Mouse (Mus musculus) myocyte (in vitro differentiated cells): ENCODE data around the gene 4930579F01Rik. TPM values are rescaled to one million over a fixed set of nuclear protein-coding genes. Genes with fewer than 3 reads are reported as not detected.

Experiments used
- H3K27me3 ChIP-seq: one replicate; pipeline ENCODE4 v1.6.1; 2011; ENCODE audit not compliant: control insufficient read depth, insufficient read depth, insufficient read length
- H3K36me3 ChIP-seq: one replicate; pipeline ENCODE4 v1.6.1; 2011; ENCODE audit not compliant: control insufficient read depth, insufficient read depth
- H3K4me2 ChIP-seq: one replicate; pipeline ENCODE4 v1.6.1; 2011; ENCODE audit warnings: low read depth, control low read depth
- H3K4me3 ChIP-seq: one replicate; pipeline ENCODE4 v1.5.1; 2011; ENCODE audit warnings: mild to moderate bottlenecking, control low read depth, moderate library complexity
- H3K79me2 ChIP-seq: one replicate; pipeline ENCODE4 v1.6.1; 2011; ENCODE audit not compliant: control insufficient read depth, insufficient read depth
- H3ac ChIP-seq: one replicate; pipeline ENCODE4 v1.6.1; 2011; ENCODE audit not compliant: control insufficient read depth, insufficient read length
- CEBPB ChIP-seq: IDR thresholded peaks from 2 replicates; pipeline ENCODE4 v1.6.1; 2011; ENCODE audit warnings: mild to moderate bottlenecking, moderate library complexity; ENCODE audit not compliant: poor library complexity, insufficient read depth, severe bottlenecking
- E2F4 ChIP-seq: IDR thresholded peaks from one replicate; pipeline ENCODE4 v1.6.1; 2011; ENCODE audit warnings: mild to moderate bottlenecking, control low read depth, moderate library complexity; ENCODE audit not compliant: insufficient read depth
- MAX ChIP-seq: IDR thresholded peaks from one replicate; pipeline ENCODE4 v1.6.1; 2011; ENCODE audit warnings: low read depth, mild to moderate bottlenecking, control low read depth
- MYOD1 ChIP-seq, 3 experiments: IDR thresholded peaks; one replicate each; pipeline ENCODE4 v1.6.1; 2011; ENCODE audit warnings: control low read depth in 2 of 3, low read depth in 2 of 3, mild to moderate bottlenecking in 2 of 3, moderate library complexity in 1 of 3; ENCODE audit not compliant: insufficient read length in 2 of 3, control insufficient read depth in 1 of 3
- MYOG ChIP-seq, 3 experiments: IDR thresholded peaks; one replicate each; pipeline ENCODE4 v1.6.1; 2011; ENCODE audit warnings: control low read depth in 2 of 3, low read depth in 2 of 3, mild to moderate bottlenecking in 2 of 3; ENCODE audit not compliant: insufficient read length in 2 of 3, control insufficient read depth in 1 of 3, insufficient read depth in 1 of 3
- POLR2A ChIP-seq: IDR thresholded peaks from one replicate; pipeline ENCODE4 v1.6.1; 2011; ENCODE audit warnings: low read depth, mild to moderate bottlenecking, control low read depth, moderate library complexity; ENCODE audit not compliant: insufficient read length
- POLR2AphosphoS2 ChIP-seq: IDR thresholded peaks from one replicate; pipeline ENCODE4 v1.6.1; 2011; ENCODE audit warnings: low read depth, control low read depth; ENCODE audit not compliant: insufficient read length
- REST ChIP-seq: IDR thresholded peaks from one replicate; pipeline ENCODE4 v1.6.1; 2011; ENCODE audit warnings: mild to moderate bottlenecking, control low read depth, moderate library complexity; ENCODE audit not compliant: insufficient read depth, insufficient read length
- SRF ChIP-seq: IDR thresholded peaks from one replicate; pipeline ENCODE4 v1.6.1; 2011; ENCODE audit warnings: low read depth; ENCODE audit not compliant: control insufficient read depth, insufficient read length
- TCF12 ChIP-seq: IDR thresholded peaks from one replicate; pipeline ENCODE4 v1.6.1; 2011; ENCODE audit warnings: mild to moderate bottlenecking, control low read depth; ENCODE audit not compliant: poor library complexity, insufficient read depth, severe bottlenecking
- TCF3 ChIP-seq: IDR thresholded peaks from one replicate; pipeline ENCODE4 v1.6.1; 2011; ENCODE audit warnings: low read depth, control low read depth; ENCODE audit not compliant: insufficient read length
- USF1 ChIP-seq: IDR thresholded peaks from one replicate; pipeline ENCODE4 v1.6.1; 2011; ENCODE audit warnings: low read depth, mild to moderate bottlenecking, control low read depth, moderate library complexity
- polyA plus RNA-seq: library from polyadenylated mRNA; unstranded; fragments of >200 nt; fragmentation: generic; extraction: Trizol; gene quantifications from one replicate; pipeline ENCODE4 v1.2.1, GENCODE M21; 2012; ENCODE audit warnings: missing spikeins

Gene 4930579F01Rik
- polyA plus RNA-seq, 1 experiment = not detected

DNA sequence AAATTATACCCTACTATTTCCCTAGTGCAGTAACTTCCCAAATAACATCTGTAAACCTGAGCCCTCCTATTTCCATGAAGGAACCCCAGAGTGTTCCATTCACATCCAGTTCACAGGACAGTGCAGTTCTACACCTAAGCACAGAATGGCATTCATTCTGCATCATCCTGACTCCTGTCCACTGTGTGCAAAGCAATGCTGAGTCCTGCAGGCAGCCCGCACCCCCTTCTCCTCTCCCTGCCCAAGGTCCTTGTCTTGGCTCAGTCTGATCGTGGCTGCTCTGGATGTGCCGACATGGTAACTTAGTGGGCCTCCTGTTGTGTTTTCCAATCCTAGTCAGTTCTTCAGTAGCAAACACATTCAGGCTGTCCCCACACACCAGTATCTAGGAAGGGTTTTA is 36.6 kb upstream of the 4930579F01Rik start:
- no peak for TF ChIP-seq POLR2A
- no peak for TF ChIP-seq TCF3
- no peak for TF ChIP-seq E2F4
- TF ChIP-seq MAX = no peak
- no peak for TF ChIP-seq USF1
- TF ChIP-seq REST = no peak
- no peak for TF ChIP-seq POLR2AphosphoS2
- TF ChIP-seq SRF = no peak
- H3K4me3 ChIP-seq = no peak overlapping the region
- peaks cover 40% of the 10 kb centered on the region for H3K36me3 ChIP-seq
- no peaks in the 10 kb centered on the region for H3K27me3 ChIP-seq
- no peak overlapping the region for H3ac ChIP-seq
- H3K4me2 ChIP-seq = no peak overlapping the region
- H3K79me2 ChIP-seq = no peaks in the 10 kb centered on the region

DNA sequence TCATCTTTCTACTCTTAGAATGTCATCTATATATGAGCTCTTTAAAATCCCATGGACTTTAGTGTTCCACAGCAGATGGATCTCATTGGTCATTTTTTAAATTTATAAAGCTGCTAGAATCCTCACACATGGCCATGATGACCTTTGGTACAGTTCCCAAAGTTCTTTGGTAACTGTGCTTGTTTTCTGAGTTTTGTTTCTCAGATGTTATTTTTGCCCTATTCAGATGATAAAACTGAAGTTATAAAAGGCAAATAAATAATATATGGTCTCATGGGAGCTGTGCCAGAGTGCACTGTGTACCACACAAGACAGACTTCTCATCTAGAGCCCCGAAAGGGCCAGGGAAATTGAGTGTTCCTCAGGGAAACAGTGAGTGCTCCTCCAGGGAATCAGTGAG is 35.8 kb upstream of the 4930579F01Rik start:
- Histone ChIP-seq H3K4me2 (no peak overlapping the region), H3K79me2 (no peaks in the 10 kb centered on the region), H3K36me3 (peaks cover 47% of the 10 kb centered on the region), H3ac (no peak overlapping the region), H3K4me3 (no peak overlapping the region), H3K27me3 (no peaks in the 10 kb centered on the region)
- TF ChIP-seq MYOD1 (IDR thresholded peaks at IDR 0.05; ENCODE audit: control insufficient read depth in 1 of 3, insufficient read length in 2 of 3, low read depth in 2 of 3) (no peak), MAX (no peak), SRF (no peak), POLR2A (no peak), CEBPB (no peak), REST (no peak), USF1 (no peak), POLR2AphosphoS2 (no peak), TCF3 (no peak), TCF12 (no peak), MYOG (IDR thresholded peaks at IDR 0.05; ENCODE audit: control insufficient read depth in 1 of 3, insufficient read depth in 1 of 3, insufficient read length in 2 of 3, low read depth in 2 of 3) (no peak)

GRCm38 (mm10) chr3:138227782-138228181 is 34.2 kb upstream of the 4930579F01Rik start:
- TF ChIP-seq E2F4 = no peak
- no peak for TF ChIP-seq TCF12
- no peak for TF ChIP-seq MYOG (IDR thresholded peaks at IDR 0.05; ENCODE audit: control insufficient read depth in 1 of 3, insufficient read depth in 1 of 3, insufficient read length in 2 of 3, low read depth in 2 of 3)
- TF ChIP-seq SRF = no peak
- TF ChIP-seq MAX = no peak
- TF ChIP-seq TCF3 = no peak
- no peak for TF ChIP-seq REST
- TF ChIP-seq USF1 = no peak
- no peak for TF ChIP-seq POLR2A
- Histone ChIP-seq H3K4me3 (no peak overlapping the region), H3K36me3 (peaks cover 47% of the 10 kb centered on the region), H3K4me2 (no peak overlapping the region), H3K27me3 (no peaks in the 10 kb centered on the region), H3K79me2 (no peaks in the 10 kb centered on the region), H3ac (no peak overlapping the region)

GRCm38 (mm10) chr3:138227082-138227481 is 33.5 kb upstream of the 4930579F01Rik start:
- H3ac ChIP-seq = no peak overlapping the region
- no peak overlapping the region for H3K4me2 ChIP-seq
- no peak overlapping the region for H3K4me3 ChIP-seq
- H3K79me2 ChIP-seq = no peaks in the 10 kb centered on the region
- no peaks in the 10 kb centered on the region for H3K27me3 ChIP-seq
- TF ChIP-seq TCF12 (no peak), REST (no peak), USF1 (no peak), POLR2A (no peak), MAX (no peak), TCF3 (no peak), MYOG (IDR thresholded peaks at IDR 0.05; ENCODE audit: control insufficient read depth in 1 of 3, insufficient read depth in 1 of 3, insufficient read length in 2 of 3, low read depth in 2 of 3) (no peak), MYOD1 (IDR thresholded peaks at IDR 0.05; ENCODE audit: control insufficient read depth in 1 of 3, insufficient read length in 2 of 3, low read depth in 2 of 3) (no peak), POLR2AphosphoS2 (no peak), E2F4 (no peak), SRF (no peak), CEBPB (no peak)
- peaks cover 51% of the 10 kb centered on the region for H3K36me3 ChIP-seq

DNA sequence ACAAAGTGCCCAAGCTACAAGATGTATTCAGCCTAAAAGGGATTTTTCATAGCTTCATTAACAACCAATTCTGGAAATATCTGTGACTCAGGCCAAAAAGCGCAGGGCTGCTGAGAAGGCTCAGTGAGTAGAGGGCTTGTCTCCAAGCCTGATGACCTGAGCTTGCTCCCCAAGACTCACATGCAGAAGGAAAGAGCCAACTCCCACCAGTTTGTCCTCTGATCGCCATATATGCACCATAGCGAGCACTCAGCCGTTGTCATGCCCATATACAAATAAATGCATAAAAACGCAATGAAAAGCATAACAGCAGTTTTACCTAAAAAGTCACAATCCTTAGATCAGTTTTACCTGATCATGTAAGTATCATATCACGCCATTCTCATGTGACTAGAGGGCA is 32.9 kb upstream of the 4930579F01Rik start:
- H3K4me2 ChIP-seq = no peak overlapping the region
- no peak overlapping the region for H3K4me3 ChIP-seq
- peaks cover 51% of the 10 kb centered on the region for H3K36me3 ChIP-seq
- TF ChIP-seq TCF12 (no peak), MYOD1 (IDR thresholded peaks at IDR 0.05; ENCODE audit: control insufficient read depth in 1 of 3, insufficient read length in 2 of 3, low read depth in 2 of 3) (no peak), TCF3 (no peak), E2F4 (no peak), CEBPB (no peak), MAX (no peak), MYOG (IDR thresholded peaks at IDR 0.05; ENCODE audit: control insufficient read depth in 1 of 3, insufficient read depth in 1 of 3, insufficient read length in 2 of 3, low read depth in 2 of 3) (no peak), POLR2A (no peak), POLR2AphosphoS2 (no peak), SRF (no peak), USF1 (no peak), REST (no peak)
- H3K27me3 ChIP-seq = no peaks in the 10 kb centered on the region
- H3ac ChIP-seq = no peak overlapping the region
- no peaks in the 10 kb centered on the region for H3K79me2 ChIP-seq
